ENCODE assay signal across 14 mouse cellular contexts in the genomic region with DNA sequence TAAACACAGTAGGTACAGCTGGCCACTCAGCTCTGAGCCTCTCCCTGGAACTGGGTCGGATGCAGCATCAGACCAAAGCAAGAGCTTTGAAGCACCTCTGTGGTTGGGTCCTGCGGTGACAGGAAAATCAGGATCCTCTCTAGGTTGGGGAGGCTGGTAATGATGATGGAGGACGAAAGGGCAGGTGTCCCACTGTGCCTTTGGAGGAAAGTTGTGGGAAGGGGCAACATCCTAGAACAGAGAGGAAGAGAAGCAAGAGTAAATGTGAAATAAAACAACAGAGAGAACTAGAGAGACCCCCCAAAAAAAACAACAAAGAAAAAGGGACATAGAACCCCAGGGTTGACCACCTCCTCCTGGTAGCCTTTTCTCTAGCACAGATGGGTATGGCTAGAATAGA. TPM values are rescaled to one million over a fixed set of nuclear protein-coding genes. Genes with fewer than 3 reads are reported as not detected.
DNase-seq lines count a peak whose midpoint lies in the region; ATAC-seq and TF ChIP-seq lines count a peak whose summit lies in the region.
"Had no signal": no experiment of that assay in that cellular context is flagged by ENCODE, and none has a peak within 500 bp of the region (broad histone marks: within the 10 kb centered on the region; RNA-seq: fewer than 3 reads in every experiment).

A gene (minus strand): TSS at position 101 of the 400 bp plus-strand sequence.

- H3K27me3 ChIP-seq in forebrain, postnatal 0 days (ENCODE audit: insufficient read depth, low read length) = no peaks in the 10 kb centered on the region
- no peaks in the 10 kb centered on the region for H3K27me3 ChIP-seq in forebrain, embryonic 10.5 days (ENCODE audit: poor library complexity, severe bottlenecking)
- H3K27me3 ChIP-seq: intestine, embryonic 15.5 days had no signal

- no peaks in the 10 kb centered on the region for H3K36me3 ChIP-seq in forebrain, postnatal 0 days (ENCODE audit: insufficient read depth)
- H3K36me3 ChIP-seq in forebrain, embryonic 10.5 days (replicated peaks) = no peaks in the 10 kb centered on the region
- H3K36me3 ChIP-seq: heart, embryonic 13.5 days; intestine, embryonic 15.5 days had no signal

- no peak within 1 kb of the TSS for H3K27ac ChIP-seq in forebrain, postnatal 0 days (ENCODE audit: low read depth, low read length)
- H3K27ac ChIP-seq in forebrain, embryonic 10.5 days = no peak within 1 kb of the TSS
- H3K27ac ChIP-seq: heart, embryonic 13.5 days; intestine, embryonic 15.5 days had no signal

- no peak within 1 kb of the TSS for H3K9ac ChIP-seq in forebrain, postnatal 0 days
- H3K9ac ChIP-seq: heart, embryonic 13.5 days; intestine, embryonic 15.5 days; lung, embryonic 14.5 days had no signal

- H3K4me2 ChIP-seq in forebrain, postnatal 0 days (ENCODE audit: low read depth) = no peak within 1 kb of the TSS
- H3K4me2 ChIP-seq: heart, embryonic 13.5 days; intestine, embryonic 15.5 days; lung, embryonic 14.5 days had no signal

- no peak within 1 kb of the TSS for H3K4me3 ChIP-seq in forebrain, postnatal 0 days (ENCODE audit: low read depth, low read length)
- H3K4me3 ChIP-seq in forebrain, embryonic 10.5 days = no peak within 1 kb of the TSS
- H3K4me3 ChIP-seq: erythroblast, embryonic 14.5 days; heart, embryonic 13.5 days; intestine, embryonic 15.5 days had no signal

- DNase-seq in forebrain, postnatal 0 days = no peak
- DNase-seq in forebrain, embryonic 10.5 days (ENCODE audit: extremely low spot score, low spot score) = no peak
- DNase-seq in urinary bladder, adult 2 months (ENCODE audit: low spot score) = no peak
- DNase-seq in urinary bladder, postnatal 10 days (ENCODE audit: low spot score) = no peak
- DNase-seq in left cerebral cortex, adult 8-10 months (ENCODE audit: low spot score in 2 of 2) = no peak
- DNase-seq in thymus, postnatal 36 days = no peak
- DNase-seq in right cerebral cortex, adult 2 months (ENCODE audit: low spot score in 2 of 2) = no peak
- DNase-seq: lung, embryonic 14.5 days had no signal

- TF ChIP-seq CTCF in forebrain, postnatal 0 days (IDR thresholded peaks at IDR 0.05; ENCODE audit: low read depth) = no peak

- 67% methylated on average over 3 of the region's 3 CpGs for WGBS in forebrain, postnatal 0 days
- WGBS in forebrain, embryonic 10.5 days = 72% methylated on average over 3 of the region's 3 CpGs

- H3K4me1 ChIP-seq in forebrain, postnatal 0 days (ENCODE audit: insufficient read depth) = no peaks in the 10 kb centered on the region
- H3K4me1 ChIP-seq in forebrain, embryonic 10.5 days = no peaks in the 10 kb centered on the region
- H3K4me1 ChIP-seq: heart, embryonic 13.5 days; intestine, embryonic 15.5 days had no signal

- H3K9me3 ChIP-seq in forebrain, postnatal 0 days (ENCODE audit: low read length) = no peaks in the 10 kb centered on the region
- H3K9me3 ChIP-seq in forebrain, embryonic 10.5 days = no peaks in the 10 kb centered on the region
- H3K9me3 ChIP-seq: heart, embryonic 13.5 days; intestine, embryonic 15.5 days had no signal

- no peak for ATAC-seq in forebrain, postnatal 0 days
- no peak for ATAC-seq in CD4-positive, CD25-positive, alpha-beta regulatory T cell, adult 4 months
- ATAC-seq: intestine, embryonic 15.5 days had no signal

RNA-seq across cellular contexts. Expression of the gene that starts here (rescaled TPM):
- total RNA-seq in forebrain, postnatal 0 days (2014; rRNA removed) = 32.1 and 35.8 TPM in 2 replicates
- polyA plus RNA-seq in forebrain, postnatal 0 days (2015; fragmentation: Nextera tagmentation; extraction: Ambion mirVana) = 10.9 and 18.7 TPM in 2 replicates
- 0.16 and 0.32 TPM in 2 replicates for polyA plus RNA-seq in forebrain, embryonic 10.5 days (2016; fragmentation: Nextera tagmentation; extraction: Ambion mirVana)
- polyA plus RNA-seq in urinary bladder, adult 2 months (2012; rRNA removed) = 22.2 and 33.0 TPM in 2 replicates
- 100 to 1,000 TPM; 151 to 190 (median 165) TPM for total RNA-seq in left cerebral cortex, adult 8-10 months (2022)
- not detected for polyA plus RNA-seq in CD4-positive, CD25-positive, alpha-beta regulatory T cell, adult 4 months (2017; shearing (Covaris generic))
- total RNA-seq: common myeloid progenitor, adult 5-6 weeks; monocyte, adult 5-6 weeks had no signal
- polyA plus RNA-seq: erythroblast, embryonic 14.5 days had no signal
